Mouse (Mus musculus) lung, adult 2 months (tissue): Measurements from ENCODE around the gene Kcnq2. TPM values are rescaled to one million over a fixed set of nuclear protein-coding genes. Genes with fewer than 3 reads are reported as not detected.

Source experiments
- DNase-seq: peaks from one replicate; pipeline ENCODE4 v3.0.0; 2022
- H3K4me1 ChIP-seq: fragments of 200-500 bp; 2 replicates; pipeline ENCODE4 v1.6.1; 2011; ENCODE audit warnings: low read length; ENCODE audit not compliant: control insufficient read depth, insufficient read depth
- H3K4me3 ChIP-seq: fragments of 200-500 bp; replicated peaks from 2 replicates; pipeline ENCODE3; 2011; ENCODE audit warnings: low read depth, mild to moderate bottlenecking, control low read depth, low read length; ENCODE audit errors: extremely low read depth
- CTCF ChIP-seq: fragments of 200-500 bp; IDR thresholded peaks from 2 replicates; pipeline ENCODE4 v1.5.1; 2011; ENCODE audit warnings: mild to moderate bottlenecking, low read length, control low read depth; ENCODE audit not compliant: insufficient read depth
- POLR2A ChIP-seq: fragments of 200-500 bp; IDR thresholded peaks from 2 replicates; pipeline ENCODE4 v1.6.1; 2011; ENCODE audit warnings: low read depth, mild to moderate bottlenecking, control low read depth, low read length, borderline replicate concordance; ENCODE audit errors: extremely low read depth
- WGBS: fragments of 180-500 bp; shearing (Covaris S2); methylation state at CpG from one replicate; pipeline ENCODE4 v1.1.7; 2018; 5-methylcytosine and 5-hydroxymethylcytosine counted together
- polyA plus RNA-seq: library from polyadenylated mRNA; depleted of rRNA; stranded (reverse); fragments of >200 nt; gene quantifications from 2 replicates; pipeline ENCODE4 v1.2.3, GENCODE M21; 2012

Gene Kcnq2
- polyA plus RNA-seq, 1 experiment = 0.02 TPM

DNA sequence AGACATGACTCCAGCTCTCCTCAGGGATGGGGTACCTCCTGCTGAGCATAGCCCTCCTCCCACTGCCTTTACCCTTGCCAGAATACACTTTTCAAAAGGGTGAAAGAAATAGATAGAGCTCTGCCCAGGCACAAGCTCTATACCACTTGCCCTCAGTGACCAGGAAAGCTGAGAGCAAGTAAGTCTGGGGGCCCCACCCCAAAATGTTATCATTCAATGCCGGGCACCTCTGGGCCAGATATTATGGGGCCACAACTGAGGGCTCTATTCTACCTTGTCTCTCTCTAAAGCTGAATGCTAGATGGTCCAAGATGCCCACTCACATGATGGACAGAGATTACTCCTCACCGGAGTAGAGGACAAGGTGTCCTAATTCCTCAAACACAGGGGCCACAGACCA, 55.6 kb downstream of the Kcnq2 start:
- no peak overlapping the region for H3K4me3 ChIP-seq
- 77% methylated on average over 2 of the region's 2 CpGs for WGBS
- H3K4me1 ChIP-seq = no peaks in the 10 kb centered on the region
- no peak for DNase-seq
- TF ChIP-seq POLR2A = no peak
- TF ChIP-seq CTCF = no peak

GRCm38 (mm10) chr2:181078908-181079307, 56.2 kb downstream of the Kcnq2 start:
- H3K4me3 ChIP-seq = no peak overlapping the region
- DNase-seq = no peak
- 76% methylated on average over 2 of the region's 2 CpGs for WGBS
- no peaks in the 10 kb centered on the region for H3K4me1 ChIP-seq
- TF ChIP-seq CTCF = no peak
- no peak for TF ChIP-seq POLR2A

DNA sequence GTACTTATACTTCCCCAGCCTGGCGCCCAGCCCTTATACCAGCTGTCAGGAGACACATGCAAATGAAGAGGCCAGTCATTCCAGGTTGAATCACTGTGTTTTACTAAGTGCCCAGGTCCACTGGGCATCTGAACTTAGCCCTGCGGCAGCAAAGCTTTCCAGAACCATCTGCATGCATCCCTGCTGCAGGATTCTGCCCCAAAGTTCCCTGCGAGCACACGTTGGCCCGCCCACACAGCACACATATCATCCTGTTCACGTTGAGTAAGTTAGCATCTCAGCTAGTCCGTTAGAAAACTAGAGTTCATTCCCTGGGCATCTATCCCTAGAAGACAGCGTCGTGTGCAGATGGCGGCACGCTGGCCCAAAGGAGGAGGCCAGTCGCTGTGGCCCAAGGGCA, 59.6 kb downstream of the Kcnq2 start:
- Histone ChIP-seq H3K4me1 (no peaks in the 10 kb centered on the region), H3K4me3 (no peak overlapping the region)
- 82% methylated on average over 12 of the region's 12 CpGs for WGBS
- TF ChIP-seq POLR2A (no peak), CTCF (no peak)
- DNase-seq = no peak

GRCm38 (mm10) chr2:181072403-181072714, 62.7 kb downstream of the Kcnq2 start:
- no peaks in the 10 kb centered on the region for H3K4me1 ChIP-seq
- H3K4me3 ChIP-seq = no peak overlapping the region
- DNase-seq = no peak
- WGBS = 0% methylated on average over 1 of the region's 1 CpGs
- TF ChIP-seq CTCF (no peak), POLR2A (no peak)

DNA sequence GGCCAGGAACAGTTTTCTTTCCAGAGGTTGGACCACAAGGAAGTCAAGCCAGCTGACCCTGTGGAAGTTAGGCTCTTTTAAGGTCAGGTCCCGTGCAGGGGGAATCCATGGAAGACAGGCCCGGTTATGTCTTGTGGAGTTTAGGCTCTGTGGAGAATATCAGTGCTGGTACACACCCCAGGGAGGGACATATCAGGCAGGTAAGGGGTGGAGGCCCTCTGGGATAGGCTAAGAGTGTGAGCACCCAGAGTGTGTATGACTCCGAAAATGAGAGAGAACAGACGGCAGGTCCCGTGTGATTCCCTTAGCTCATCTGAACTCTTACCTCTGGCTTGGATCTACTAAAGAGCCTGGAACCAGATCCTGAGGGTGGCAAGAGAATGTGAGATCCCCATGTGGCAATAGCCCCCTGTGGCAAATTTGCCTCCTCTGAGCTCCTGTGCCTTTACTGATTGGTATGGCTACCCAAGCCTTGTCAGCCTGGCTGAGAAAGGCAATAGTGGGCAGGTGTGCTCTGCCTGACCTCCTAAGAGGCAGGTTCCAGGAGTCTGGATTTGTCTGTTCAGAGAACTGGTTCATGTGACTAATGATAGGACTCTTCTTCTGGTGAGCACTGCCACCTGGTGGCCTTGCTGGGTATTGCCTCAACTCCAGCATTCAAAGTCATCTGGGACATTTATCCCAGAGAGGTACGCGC, 63.2 kb downstream of the Kcnq2 start:
- H3K4me1 ChIP-seq = no peaks in the 10 kb centered on the region
- TF ChIP-seq POLR2A (no peak), CTCF (peak; percentile 92)
- H3K4me3 ChIP-seq = no peak overlapping the region
- 56% methylated on average over 7 of the region's 7 CpGs for WGBS
- DNase-seq = peak; percentile 79

DNA sequence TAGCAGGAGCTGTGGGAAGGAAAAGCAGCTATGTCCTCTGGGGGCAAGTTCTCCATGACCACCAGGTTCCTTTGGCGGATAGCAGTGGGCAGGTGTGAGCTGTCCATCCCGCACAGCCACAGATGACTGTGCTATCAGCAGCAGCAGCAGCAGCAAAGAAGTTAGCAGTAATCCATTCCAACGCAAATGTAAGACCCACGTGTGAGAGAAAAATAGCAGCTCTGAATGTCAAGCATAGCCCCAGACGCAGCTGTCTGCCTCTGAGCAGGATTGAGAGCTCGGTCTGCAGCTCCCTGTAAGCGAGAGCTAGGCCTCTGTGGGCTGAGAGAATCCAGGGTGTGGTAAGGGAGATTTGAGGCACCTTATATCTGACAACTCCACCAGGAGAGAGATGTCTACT, 65.0 kb downstream of the Kcnq2 start:
- no peak for TF ChIP-seq CTCF
- no peak for TF ChIP-seq POLR2A
- DNase-seq = no peak
- 45% methylated on average over 7 of the region's 7 CpGs for WGBS
- Histone ChIP-seq H3K4me1 (no peaks in the 10 kb centered on the region), H3K4me3 (no peak overlapping the region)

GRCm38 (mm10) chr2:181068499-181068898, 66.6 kb downstream of the Kcnq2 start:
- no peak overlapping the region for H3K4me3 ChIP-seq
- WGBS = 62% methylated on average over 5 of the region's 5 CpGs
- H3K4me1 ChIP-seq = no peaks in the 10 kb centered on the region
- TF ChIP-seq POLR2A = no peak
- no peak for TF ChIP-seq CTCF
- DNase-seq = no peak

- no peak for DNase-seq
- 19% methylated on average over 4 of the region's 4 CpGs for WGBS
- no peaks in the 10 kb centered on the region for H3K4me1 ChIP-seq
Measured at GRCm38 (mm10) chr2:181065827-181066226, 69.3 kb downstream of the Kcnq2 start.

GRCm38 (mm10) chr2:181060127-181060526, 75.0 kb downstream of the Kcnq2 start:
- Histone ChIP-seq H3K4me1 (no peaks in the 10 kb centered on the region), H3K4me3 (no peak overlapping the region)
- WGBS = 15% methylated on average over 5 of the region's 5 CpGs
- TF ChIP-seq POLR2A (no peak), CTCF (peak; percentile 87)
- DNase-seq = peak; percentile 58

More at GRCm38 (mm10) chr2:181065827-181066226, 69.3 kb downstream of the Kcnq2 start:
- TF ChIP-seq POLR2A = no peak
- no peak overlapping the region for H3K4me3 ChIP-seq

- no peak for DNase-seq
- 22% methylated on average over 3 of the region's 3 CpGs for WGBS
- Histone ChIP-seq H3K4me3 (no peak overlapping the region), H3K4me1 (no peaks in the 10 kb centered on the region)
- TF ChIP-seq CTCF = no peak
- no peak for TF ChIP-seq POLR2A
Measured at GRCm38 (mm10) chr2:181058193-181058592, 76.9 kb downstream of the Kcnq2 start.
